Mouse (Mus musculus) brain, embryonic 14.5 days (tissue): ENCODE results near the gene Gpatch4. TPM values are rescaled to one million over a fixed set of nuclear protein-coding genes. Genes with fewer than 3 reads are reported as not detected.

Source experiments
- DNase-seq: peaks from one replicate; pipeline ENCODE4 v3.0.0-alpha.2; 2011; ENCODE audit warnings: low read depth
- CTCF ChIP-seq: fragments of 200-500 bp; IDR thresholded peaks from 2 replicates; pipeline ENCODE4 v1.5.1; 2012; ENCODE audit warnings: inconsistent platforms, mild to moderate bottlenecking, moderate library complexity, borderline replicate concordance; ENCODE audit not compliant: insufficient read depth, insufficient read length; ENCODE audit errors: extremely low read depth
- POLR2A ChIP-seq: fragments of 200-500 bp; IDR thresholded peaks from 2 replicates; pipeline ENCODE4 v1.6.1; 2012; ENCODE audit warnings: mild to moderate bottlenecking, inconsistent platforms, borderline replicate concordance; ENCODE audit not compliant: poor library complexity, insufficient read depth, insufficient read length, severe bottlenecking; ENCODE audit errors: extremely low read depth
- polyA plus RNA-seq: library from polyadenylated mRNA; depleted of rRNA; stranded (reverse); fragments of >200 nt; gene quantifications from 2 replicates; pipeline ENCODE4 v1.2.3, GENCODE M21; 2012

Gene Gpatch4
- polyA plus RNA-seq, 1 experiment: 15.6 TPM

DNA sequence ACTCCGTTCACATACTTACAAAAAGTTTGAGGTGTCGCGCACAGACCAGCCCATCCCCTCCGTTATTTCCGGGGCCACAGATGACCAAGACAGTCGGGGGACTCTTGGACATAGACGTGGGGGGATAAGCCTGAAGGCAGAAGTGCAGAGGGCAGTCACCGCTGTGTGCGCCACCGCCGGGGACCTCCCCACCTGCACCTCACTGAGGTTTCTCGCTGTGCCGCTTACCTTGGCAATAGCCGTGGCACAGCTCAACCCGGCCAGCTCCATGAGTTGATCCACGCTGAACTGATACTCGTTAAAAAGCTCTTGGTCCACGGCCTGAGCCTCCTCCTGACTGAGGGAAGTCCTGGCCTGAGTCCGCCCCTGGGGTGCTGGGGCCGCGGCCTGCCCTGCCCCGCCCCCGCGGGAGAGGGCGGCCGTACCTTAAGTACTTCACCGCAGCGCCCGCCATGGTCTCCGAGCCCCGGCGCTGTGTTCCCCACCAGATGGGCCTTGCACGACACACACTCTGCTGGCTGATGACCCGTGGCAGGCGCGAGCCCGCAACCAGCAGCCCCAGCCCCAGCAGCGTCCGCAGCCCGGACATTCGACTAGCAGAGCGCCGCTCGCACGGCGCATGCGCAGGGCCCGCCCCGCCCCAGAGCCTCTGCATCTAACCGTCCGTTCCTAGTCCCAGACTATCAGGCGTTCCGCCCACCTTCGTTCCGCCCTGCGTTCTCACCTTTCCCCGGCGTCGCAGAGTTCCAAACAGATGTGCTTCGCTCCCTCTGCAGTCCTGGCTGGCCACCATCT is 15.2 kb downstream of the Gpatch4 start, which contains the start of gene Naxe:
Naxe (minus strand) TSS at position 594 of the 795 bp plus-strand sequence.
- no peak for TF ChIP-seq CTCF
- TF ChIP-seq POLR2A: peak; percentile 96
- DNase-seq: peak; percentile 95

DNA sequence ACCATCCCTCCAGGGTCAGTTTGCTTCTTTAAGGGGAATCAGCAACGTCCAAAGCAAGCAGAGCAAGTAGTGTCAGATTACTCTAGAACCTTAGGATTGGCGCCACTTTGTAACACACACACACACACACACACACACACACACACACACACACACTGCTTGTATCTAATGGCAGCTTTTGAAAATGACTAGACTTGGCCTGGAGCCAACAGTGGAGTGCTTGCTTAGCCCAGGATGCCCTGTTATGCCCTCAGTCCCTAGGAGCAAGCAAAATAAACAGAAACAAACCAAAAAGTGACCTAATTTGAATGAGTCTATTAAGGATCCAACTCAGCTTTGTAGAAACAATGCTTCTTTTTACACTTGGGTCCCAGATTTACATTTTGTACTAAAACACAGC is 25.5 kb downstream of the Gpatch4 start:
- TF ChIP-seq POLR2A (no peak), CTCF (no peak)
- DNase-seq: peak; percentile 62

DNA sequence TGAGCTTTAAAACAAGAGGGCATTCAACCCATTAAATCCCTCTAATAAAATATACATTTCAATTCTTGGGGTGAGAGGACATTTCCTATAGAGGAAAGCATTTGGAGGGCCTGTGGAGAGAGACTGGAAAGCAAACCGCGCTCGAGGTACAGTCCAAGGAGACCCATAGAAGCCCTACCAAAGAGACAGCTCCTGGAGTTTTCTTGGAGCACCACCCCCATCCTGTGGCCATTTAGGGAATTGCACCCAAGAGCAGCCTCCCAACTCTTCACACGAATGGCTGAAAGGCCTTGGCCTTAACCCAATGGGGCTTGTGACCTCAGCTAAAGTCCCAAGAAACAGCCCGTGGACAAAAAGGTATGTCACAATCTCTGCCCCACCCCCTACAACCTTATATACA is 28.9 kb downstream of the Gpatch4 start:
- peak; percentile 84 for DNase-seq
- no peak for TF ChIP-seq POLR2A
- TF ChIP-seq CTCF: peak; percentile 98

DNA sequence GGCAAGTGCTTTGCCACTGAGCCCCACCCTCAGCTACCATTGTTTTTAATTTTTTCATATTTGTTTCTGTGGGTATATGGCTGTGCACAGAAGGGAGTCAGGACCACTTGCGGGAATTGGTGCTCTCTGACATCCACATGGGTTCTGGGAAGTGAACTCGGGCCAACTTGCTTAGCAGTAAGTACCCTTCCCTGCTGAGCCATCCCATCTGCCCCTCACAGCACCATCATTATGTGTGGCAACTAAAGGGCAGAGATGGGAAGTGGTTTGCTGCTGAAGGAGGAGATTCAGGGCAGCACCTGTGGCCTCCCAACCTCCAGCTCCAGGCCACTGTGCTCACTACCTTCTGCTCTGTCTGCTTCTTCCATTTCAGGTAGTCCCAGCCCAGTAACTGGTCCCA is 30.7 kb downstream of the Gpatch4 start:
- no peak for DNase-seq
- TF ChIP-seq POLR2A (no peak), CTCF (no peak)

DNA sequence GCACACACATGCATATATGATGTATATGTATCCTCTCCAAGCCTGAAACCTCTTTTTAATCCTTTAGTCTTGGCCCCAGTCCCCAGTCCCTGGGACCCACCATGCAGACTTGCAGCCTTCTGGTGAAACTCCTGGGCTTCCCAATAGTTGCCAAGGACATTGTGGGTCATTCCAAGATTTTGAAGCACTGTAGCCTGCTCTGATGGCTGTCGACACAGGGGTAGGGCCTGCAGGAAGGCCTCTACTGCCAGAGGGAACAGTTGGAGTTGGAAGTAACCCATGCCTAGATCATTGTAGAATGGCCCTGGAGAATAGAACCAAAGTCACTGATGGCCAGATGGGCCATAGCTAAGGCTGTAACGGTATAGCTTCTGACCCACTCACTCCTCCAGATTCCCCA is 31.4 kb downstream of the Gpatch4 start:
- TF ChIP-seq CTCF: no peak
- no peak for DNase-seq

DNA sequence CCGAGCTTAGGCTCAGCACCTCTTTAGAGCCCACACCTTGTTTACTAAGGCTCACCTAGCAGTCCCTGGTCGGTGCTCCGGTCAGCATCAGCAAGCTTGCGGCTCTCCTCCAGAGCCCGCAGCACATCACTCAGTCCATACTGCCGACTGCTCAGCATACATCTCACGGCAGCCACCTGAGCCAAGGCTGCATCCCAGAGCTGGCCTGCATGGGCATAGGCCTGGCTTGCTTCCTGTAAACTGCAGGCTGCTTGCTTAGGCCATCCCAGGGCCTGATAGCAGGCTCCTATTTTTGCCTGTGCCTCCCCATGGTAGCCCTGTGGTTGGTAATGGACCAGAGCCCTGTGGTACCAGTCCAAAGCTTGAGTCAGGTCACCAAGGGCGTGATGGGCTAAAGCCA is 31.9 kb downstream of the Gpatch4 start:
- DNase-seq: no peak
- no peak for TF ChIP-seq POLR2A

DNA sequence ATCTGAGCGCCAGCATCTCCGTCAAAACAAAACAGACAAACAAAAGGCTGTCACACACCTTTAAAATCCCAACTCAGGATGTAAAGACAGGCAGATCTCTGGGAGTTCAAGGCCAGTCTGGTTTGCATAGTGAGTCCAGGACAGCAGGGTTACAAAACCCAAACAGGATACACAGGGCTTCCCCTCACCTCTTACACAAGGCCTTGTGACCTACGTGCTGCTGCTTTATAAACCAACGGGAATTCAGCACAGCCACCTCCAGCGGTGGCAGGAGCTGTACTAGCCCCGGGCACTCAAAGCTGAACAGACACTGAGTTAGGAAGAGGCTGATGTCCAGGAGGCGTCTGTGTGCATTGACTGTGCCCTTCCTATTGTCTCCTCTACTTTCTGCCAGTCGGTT is 34.5 kb downstream of the Gpatch4 start:
- DNase-seq: no peak
- TF ChIP-seq CTCF: no peak
- no peak for TF ChIP-seq POLR2A

DNA sequence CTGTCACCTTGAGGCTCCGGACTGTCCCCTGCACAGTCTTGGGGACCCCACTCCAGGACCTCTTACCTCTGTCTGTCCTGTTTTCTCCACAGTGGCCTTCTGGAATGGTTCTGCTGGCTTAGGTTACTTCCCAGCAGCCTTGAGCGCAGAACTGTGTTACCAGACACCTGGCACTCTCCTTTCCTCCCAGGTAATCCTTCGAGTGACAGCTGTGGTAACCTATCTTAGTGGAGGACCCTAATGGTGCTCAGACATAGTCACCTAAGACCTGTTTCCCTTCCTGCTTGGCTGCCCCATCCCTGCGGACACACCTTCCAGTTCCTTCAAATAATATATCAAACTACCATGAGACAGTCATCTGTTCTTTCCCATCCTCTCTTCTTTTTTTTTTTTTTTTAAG is 35.3 kb downstream of the Gpatch4 start, which contains the start of gene Ttc24:
Ttc24 (minus strand) TSS at position 101 of the 400 bp plus-strand sequence.
- DNase-seq: no peak
- no peak for TF ChIP-seq POLR2A
- TF ChIP-seq CTCF: no peak

DNA sequence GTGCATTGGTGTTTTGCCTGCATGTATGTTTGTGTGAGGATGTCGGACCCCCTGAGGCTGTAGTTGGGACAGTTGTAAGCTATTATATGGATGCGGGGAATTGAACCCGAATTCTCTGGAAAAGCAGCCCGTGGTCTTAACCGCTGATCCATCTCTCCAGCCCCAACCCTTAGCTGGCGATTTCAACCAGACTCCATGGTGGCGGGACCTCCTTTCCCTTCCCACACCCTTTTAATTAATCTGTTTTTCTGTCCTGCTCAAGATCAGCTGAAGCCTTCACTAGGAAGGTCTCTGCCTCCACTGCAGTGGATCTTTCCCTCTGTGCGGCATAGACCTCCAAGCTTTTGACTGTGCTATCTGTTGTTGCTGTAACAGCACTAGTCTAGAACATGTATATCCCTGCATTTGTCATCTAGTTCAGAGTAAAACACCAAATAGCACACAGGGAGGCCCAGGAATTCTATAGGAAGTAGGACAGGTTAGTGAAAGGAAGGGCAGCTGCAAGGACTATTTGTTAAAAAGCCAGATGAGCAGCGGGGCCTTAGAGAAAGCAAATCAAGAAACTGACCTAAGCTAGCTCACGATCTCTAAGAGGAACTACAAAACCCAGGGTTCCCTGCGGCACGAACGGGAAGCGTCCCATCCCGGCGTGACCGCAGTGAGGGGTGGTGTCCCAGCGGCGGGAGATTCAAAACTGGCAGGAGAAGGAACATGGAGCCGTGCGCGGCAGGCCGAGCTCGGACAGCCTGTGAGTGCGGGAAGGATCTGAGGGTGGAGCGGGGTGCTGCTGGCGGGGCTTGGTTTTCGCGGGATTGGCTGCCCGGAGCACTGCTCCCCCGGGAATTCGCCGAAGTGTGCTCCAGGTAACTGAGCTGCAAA is 38.7 kb downstream of the Gpatch4 start, which contains the start of gene Iqgap3:
Iqgap3 (plus strand) TSS at position 627 of the 879 bp plus-strand sequence.
- peak; percentile 97 for DNase-seq
- TF ChIP-seq POLR2A (0 out of 2 replicates have a peak, but pooled peaks have one; percentile 8), CTCF (no peak)

DNA sequence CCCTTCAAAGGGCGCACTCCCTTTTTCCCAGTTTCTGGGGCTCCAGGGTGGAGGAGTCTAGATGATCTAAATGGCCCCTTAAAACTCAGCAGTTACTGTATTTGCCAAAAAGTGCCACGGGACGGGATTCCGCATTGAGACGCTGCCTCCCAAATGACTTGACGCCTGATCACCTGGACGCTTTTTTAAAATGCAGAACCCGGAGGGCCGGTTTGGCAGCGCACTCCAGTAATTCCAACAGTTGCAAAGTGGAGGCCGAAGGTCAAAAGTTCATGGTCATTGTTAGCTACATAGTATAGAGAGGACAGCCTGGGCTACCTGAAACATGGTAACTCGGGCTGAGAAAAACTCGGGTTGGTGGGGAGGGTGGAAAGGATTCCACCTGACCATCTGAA is 39.3 kb downstream of the Gpatch4 start:
- no peak for DNase-seq

DNA sequence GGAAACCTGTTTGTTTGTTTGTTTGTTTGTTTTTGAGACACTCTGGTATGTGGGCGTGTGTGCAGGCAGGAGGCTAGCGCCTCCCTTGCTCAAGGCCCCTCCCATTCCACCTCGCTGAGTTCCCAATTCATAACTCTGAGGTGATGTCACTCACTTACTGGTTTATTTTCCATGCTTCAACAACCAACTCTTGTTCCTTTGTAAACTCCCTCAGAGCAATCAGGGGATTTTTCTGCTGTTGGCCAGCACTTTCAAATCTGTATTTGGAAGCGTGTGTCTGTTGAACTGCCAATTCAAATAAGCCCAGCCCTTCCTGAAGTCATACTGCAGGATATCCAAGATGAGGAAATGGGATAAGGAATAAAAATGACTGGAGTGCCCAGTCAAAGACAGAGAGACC is 39.8 kb downstream of the Gpatch4 start:
- DNase-seq: peak; percentile 65
- TF ChIP-seq POLR2A (no peak), CTCF (no peak)

More for the DNA sequence above, 39.3 kb downstream of the Gpatch4 start:
- TF ChIP-seq POLR2A: no peak
- no peak for TF ChIP-seq CTCF
